Mouse (Mus musculus) right cerebral cortex, postnatal 10 days (tissue): ENCODE measurements around the gene Slc43a2.
"Not testable (repeated sequence)": the region's sequence is repeated elsewhere in the genome, so short reads cannot be mapped to it uniquely, and the experiment has no call there.

Source experiments
- DNase-seq, 2 experiments: peaks; one replicate each; pipeline ENCODE4 v3.0.0; 2021; ENCODE audit warnings: low spot score in 2 of 2

Gene Slc43a2

GRCm38 (mm10) chr11:75551321-75551720 lies 19.8 kb downstream of the Slc43a2 start:
- DNase-seq = no peak

- no peak for DNase-seq
Measured at GRCm38 (mm10) chr11:75551961-75552441, 20.5 kb downstream of the Slc43a2 start.

- no peak for DNase-seq
Measured at GRCm38 (mm10) chr11:75552906-75553482, 21.5 kb downstream of the Slc43a2 start.

DNA sequence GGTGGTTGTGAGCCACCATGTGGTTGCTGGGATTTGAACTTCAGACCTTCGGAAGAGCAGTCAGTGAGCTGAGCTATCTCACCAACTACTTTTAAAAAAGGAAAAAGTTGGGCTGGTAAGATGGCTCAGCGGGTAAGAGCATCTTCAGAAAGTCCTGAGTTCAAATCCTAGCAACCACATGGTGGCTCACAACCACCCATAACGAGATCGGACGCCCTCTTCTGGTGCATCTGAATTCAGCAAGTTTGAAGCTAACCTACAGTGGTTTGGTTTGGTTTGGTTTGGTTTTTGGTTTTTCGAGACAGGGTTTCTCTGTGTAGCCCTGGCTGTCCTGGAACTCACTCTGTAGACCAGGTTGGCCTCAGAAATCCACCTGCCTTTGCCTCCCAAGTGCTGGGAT lies 24.5 kb downstream of the Slc43a2 start:
- DNase-seq = not testable (repeated sequence)

DNA sequence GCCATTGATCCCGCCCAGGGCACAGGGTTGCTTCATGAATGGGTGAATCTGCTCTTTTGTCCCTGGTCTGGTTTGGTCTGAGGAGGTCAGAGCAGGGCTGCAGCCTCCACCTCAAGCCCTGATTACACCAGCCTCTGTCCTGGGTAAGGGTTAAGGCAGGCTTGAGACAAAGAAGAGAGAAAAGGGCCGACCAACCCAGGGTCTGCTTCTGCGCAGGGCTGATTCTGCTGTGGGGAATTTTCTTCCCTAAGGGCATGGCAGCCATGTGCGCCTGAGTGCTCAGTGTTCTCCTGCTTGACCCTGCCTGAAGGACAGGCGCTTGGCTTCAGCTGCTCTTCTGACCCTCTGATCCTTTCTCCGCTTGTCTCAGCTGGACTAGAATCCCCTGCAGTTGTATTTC lies 25.6 kb downstream of the Slc43a2 start:
- DNase-seq = no peak

GRCm38 (mm10) chr11:75558101-75558500 lies 26.6 kb downstream of the Slc43a2 start:
- DNase-seq = no peak

GRCm38 (mm10) chr11:75559870-75560504 lies 28.5 kb downstream of the Slc43a2 start:
- no peak for DNase-seq

- DNase-seq = no peak
Measured at GRCm38 (mm10) chr11:75560530-75561409, 29.3 kb downstream of the Slc43a2 start.

DNA sequence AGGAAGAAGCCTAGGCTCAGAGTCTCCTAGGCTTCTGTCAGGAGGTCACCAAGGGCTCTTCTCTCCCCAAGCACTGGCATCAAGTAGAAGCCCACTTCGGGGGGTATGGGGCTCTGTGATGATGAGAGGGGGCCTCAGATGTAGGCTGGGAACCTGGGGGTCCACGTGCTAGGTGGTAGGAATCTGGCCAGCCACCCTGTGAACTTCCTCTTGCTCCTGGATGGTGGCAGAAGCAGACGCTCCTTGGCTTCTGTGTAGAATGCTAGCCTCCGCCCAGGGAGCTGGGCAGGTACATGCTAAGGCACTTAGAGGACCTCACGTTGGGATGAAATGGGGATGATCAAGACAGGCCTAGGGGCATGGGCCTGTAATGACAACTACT lies 29.9 kb downstream of the Slc43a2 start:
- DNase-seq = no peak

- no peak for DNase-seq
Measured at GRCm38 (mm10) chr11:75562840-75563239, 31.3 kb downstream of the Slc43a2 start.

- DNase-seq = no peak
Measured at GRCm38 (mm10) chr11:75563851-75564548, 32.5 kb downstream of the Slc43a2 start.

GRCm38 (mm10) chr11:75565849-75566248 lies 34.4 kb downstream of the Slc43a2 start:
- DNase-seq = no peak

GRCm38 (mm10) chr11:75566276-75567196 lies 35.0 kb downstream of the Slc43a2 start:
- no peak for DNase-seq

- DNase-seq = no peak
Measured at GRCm38 (mm10) chr11:75567346-75568114, 36.0 kb downstream of the Slc43a2 start.

GRCm38 (mm10) chr11:75568115-75568511 lies 36.6 kb downstream of the Slc43a2 start:
- DNase-seq = no peak

- no peak for DNase-seq
Measured at GRCm38 (mm10) chr11:75568962-75569361, 37.5 kb downstream of the Slc43a2 start.

DNA sequence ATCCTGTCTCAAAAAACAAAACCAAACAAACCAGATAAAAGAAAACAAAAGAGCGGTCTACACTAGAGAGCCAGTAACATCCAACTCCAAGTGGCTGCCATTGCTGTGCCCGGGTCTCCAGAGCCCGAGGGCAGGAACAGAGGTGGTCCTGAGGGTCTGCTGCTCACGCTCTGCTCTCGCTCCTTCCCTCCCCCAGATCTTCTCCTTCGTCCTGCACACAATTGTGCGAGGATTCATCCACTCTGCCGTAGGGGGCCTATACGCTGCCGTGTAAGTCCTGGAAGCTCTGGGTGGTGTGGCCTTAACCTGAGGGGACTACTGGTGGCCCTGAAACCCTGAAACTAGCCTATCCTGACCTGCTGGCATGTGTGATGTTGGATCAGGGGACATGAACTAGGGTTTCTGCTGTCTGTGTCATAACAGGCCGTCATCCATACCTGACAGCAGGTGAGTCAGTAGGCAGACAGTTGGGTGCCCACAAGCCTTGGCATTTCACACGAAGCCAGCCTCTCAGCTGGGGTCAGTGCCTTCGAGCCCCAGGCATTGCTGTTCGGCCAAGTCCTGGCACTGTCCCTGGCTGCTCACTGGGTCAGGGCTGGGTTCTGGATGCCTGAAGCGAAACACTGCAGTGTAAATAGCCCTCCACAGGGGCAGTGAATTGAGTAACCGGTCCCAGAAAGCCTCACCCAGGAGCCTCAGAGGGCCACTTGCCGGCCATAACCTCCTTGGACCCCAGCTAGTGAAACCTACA lies 39.1 kb downstream of the Slc43a2 start:
- no peak for DNase-seq

- DNase-seq = no peak
Measured at GRCm38 (mm10) chr11:75571126-75571990, 39.9 kb downstream of the Slc43a2 start.
